Mouse (Mus musculus) forebrain, embryonic 16.5 days (tissue): ENCODE data around the gene Orai1. TPM values are rescaled to one million over a fixed set of nuclear protein-coding genes. Genes with fewer than 3 reads are reported as not detected.
"Not testable (repeated sequence)": the region's sequence is repeated elsewhere in the genome, so short reads cannot be mapped to it uniquely, and the experiment has no call there.

Experiments
- ATAC-seq: fragments of 200-750 bp; cut with Nextera tagmentation; 2 replicates; pipeline ENCODE4 v1.8.0; 2017; ENCODE audit warnings: mild to moderate bottlenecking, moderate library complexity
- H3K27ac ChIP-seq: fragments of 300-500 bp; sonication (generic); 2 replicates; pipeline ENCODE4 v1.5.1; 2014; ENCODE audit warnings: low read length, control low read depth
- H3K27me3 ChIP-seq: fragments of 300-500 bp; sonication (generic); replicated peaks from 2 replicates; pipeline ENCODE4 v1.6.1; 2014; ENCODE audit warnings: low read length; ENCODE audit not compliant: control insufficient read depth, insufficient read depth
- H3K36me3 ChIP-seq: fragments of 300-500 bp; sonication (generic); 2 replicates; pipeline ENCODE4 v1.6.1; 2014; ENCODE audit not compliant: control insufficient read depth, insufficient read depth
- H3K4me1 ChIP-seq: fragments of 300-500 bp; sonication (generic); replicated peaks from 2 replicates; pipeline ENCODE4 v1.6.1; 2014; ENCODE audit warnings: low read length; ENCODE audit not compliant: control insufficient read depth, insufficient read depth
- H3K4me2 ChIP-seq: fragments of 300-500 bp; sonication (generic); 2 replicates; pipeline ENCODE4 v1.6.1; 2014; ENCODE audit warnings: mild to moderate bottlenecking, low read length, control low read depth
- H3K4me3 ChIP-seq: fragments of 300-500 bp; sonication (generic); replicated peaks from 2 replicates; pipeline ENCODE4 v1.5.1; 2014; ENCODE audit warnings: mild to moderate bottlenecking, low read length, control low read depth
- H3K9ac ChIP-seq: fragments of 300-500 bp; sonication (generic); replicated peaks from 2 replicates; pipeline ENCODE4 v1.6.1; 2014; ENCODE audit warnings: low read depth, low read length, control low read depth
- H3K9me3 ChIP-seq: fragments of 300-500 bp; sonication (generic); 2 replicates; pipeline ENCODE4 v1.6.1; 2016; ENCODE audit warnings: low read length; ENCODE audit not compliant: control insufficient read depth
- WGBS: fragments of 180-500 bp; shearing (Covaris S2); extraction: QIAGEN DNeasy Blood & Tissue Kit; methylation state at CpG from one replicate; pipeline ENCODE4 v1.1.7; 2014; 5-methylcytosine and 5-hydroxymethylcytosine counted together
- polyA plus RNA-seq: library from polyadenylated mRNA; unstranded; fragments of >200 nt; fragmentation: Nextera tagmentation; extraction: Ambion mirVana; gene quantifications from 2 replicates; pipeline ENCODE4 v1.2.1, GENCODE M21; 2015

The Orai1 gene
- polyA plus RNA-seq: 13.0 and 13.8 TPM in 2 replicates

DNA sequence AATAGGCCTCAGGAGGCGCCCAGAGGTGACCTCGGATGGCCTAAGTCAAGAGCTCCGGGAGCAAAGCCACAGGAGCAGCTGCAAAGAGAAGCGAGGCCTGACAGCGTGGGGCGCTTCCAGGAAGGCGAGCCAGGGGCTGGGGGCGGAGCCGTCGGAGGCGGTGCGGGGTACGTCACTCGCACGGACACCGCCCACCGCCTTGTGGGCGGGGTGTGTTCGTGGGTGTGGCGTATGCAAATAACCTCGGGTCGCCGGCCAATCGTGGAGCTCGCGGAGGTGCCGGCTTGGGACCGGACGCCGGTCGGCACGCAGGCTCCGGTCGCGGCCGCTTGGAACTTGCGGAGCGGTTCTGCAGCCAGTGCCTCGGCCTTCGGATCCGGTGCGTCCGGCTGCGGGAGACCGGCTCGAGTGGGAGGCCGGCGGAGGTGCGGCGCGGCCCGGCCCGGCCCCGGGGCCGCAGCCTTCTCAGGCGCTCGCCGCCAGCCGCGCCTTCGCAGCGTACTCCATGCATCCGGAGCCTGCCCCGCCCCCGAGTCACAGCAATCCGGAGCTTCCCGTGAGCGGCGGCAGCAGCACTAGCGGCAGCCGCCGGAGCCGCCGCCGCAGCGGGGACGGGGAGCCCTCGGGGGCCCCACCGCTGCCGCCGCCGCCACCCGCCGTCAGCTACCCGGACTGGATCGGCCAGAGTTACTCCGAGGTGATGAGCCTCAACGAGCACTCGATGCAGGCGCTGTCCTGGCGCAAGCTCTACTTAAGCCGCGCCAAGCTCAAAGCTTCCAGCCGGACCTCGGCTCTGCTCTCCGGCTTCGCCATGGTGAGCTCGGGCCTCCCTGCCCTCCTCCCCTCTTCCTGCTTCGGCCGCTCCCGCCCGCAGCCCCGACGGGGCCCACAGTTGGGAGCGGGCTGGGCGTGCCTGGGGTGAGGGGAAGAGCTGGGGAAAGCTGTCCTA, at the start of gene Orai1:
TSS of gene Orai1 (plus strand) at position 322 of the 949 bp plus-strand sequence.
- peak; percentile 89 for ATAC-seq
- WGBS: under 1% methylated on average over 83 of the region's 106 CpGs

DNA sequence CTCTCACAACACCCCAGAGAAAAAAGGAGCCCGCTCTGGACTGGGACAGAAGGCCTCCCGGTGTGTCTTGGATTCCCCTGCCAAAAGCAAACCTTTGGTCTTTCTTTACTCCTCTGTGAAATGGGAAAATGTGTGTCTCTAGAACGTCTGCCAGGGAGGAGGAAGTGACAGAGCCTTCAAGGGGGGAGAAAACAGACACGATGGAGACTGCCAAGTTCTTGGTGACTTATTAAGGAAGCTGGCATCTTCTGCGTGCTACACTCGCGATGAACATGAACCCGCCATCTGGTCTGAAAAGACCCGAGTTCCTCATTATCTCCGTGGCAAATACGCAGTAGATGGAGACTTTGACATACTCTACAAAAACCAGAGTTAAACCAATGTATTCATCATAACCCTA, 49.4 kb upstream of the Orai1 start:
- Histone ChIP-seq H3K36me3 (no peaks in the 10 kb centered on the region), H3K27me3 (no peaks in the 10 kb centered on the region), H3K9ac (no peak overlapping the region), H3K27ac (peak overlapping the region; percentile 84), H3K4me3 (no peak overlapping the region), H3K9me3 (no peaks in the 10 kb centered on the region), H3K4me1 (peaks cover 13% of the 10 kb centered on the region), H3K4me2 (no peak overlapping the region)
- peak; percentile 50 for ATAC-seq
- WGBS: 48% methylated on average over 11 of the region's 11 CpGs

More for the DNA sequence above, at the start of gene Orai1:
- Histone ChIP-seq H3K9ac (peak within 1 kb of the TSS; percentile 85), H3K27ac (peak within 1 kb of the TSS; percentile 90), H3K4me3 (peak within 1 kb of the TSS; percentile 84), H3K4me1 (peaks cover 42% of the 10 kb centered on the region), H3K4me2 (peak within 1 kb of the TSS; percentile 83), H3K27me3 (no peaks in the 10 kb centered on the region), H3K36me3 (no peaks in the 10 kb centered on the region), H3K9me3 (no peaks in the 10 kb centered on the region)

DNA sequence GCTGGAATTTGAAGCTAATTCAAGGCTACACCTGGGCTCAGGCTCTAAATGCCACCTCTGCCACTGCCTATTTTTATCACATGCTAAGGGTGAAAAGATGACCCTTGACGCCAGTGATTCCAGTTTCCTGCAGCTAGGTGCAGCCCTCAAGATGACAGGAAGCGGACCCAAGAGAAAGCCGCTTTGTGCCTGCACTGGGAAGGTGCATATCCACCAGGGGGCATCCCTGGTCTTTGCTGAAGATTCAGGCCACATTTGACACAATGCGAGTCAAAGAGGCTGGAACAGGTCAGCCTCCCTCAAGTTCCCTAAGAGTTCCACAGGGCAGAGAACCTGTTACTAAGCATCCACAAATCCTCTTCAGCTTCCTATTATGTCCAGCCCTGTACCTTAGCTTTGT, 46.6 kb upstream of the Orai1 start:
- no peak overlapping the region for H3K27ac ChIP-seq
- 23% methylated on average over 4 of the region's 4 CpGs for WGBS
- no peak overlapping the region for H3K4me3 ChIP-seq
- no peaks in the 10 kb centered on the region for H3K27me3 ChIP-seq
- no peaks in the 10 kb centered on the region for H3K36me3 ChIP-seq
- peaks cover 26% of the 10 kb centered on the region for H3K4me1 ChIP-seq
- peak; percentile 32; the same call in 1 of the 2 replicates for ATAC-seq
- H3K9ac ChIP-seq: no peak overlapping the region
- no peak overlapping the region for H3K4me2 ChIP-seq
- H3K9me3 ChIP-seq: no peaks in the 10 kb centered on the region

DNA sequence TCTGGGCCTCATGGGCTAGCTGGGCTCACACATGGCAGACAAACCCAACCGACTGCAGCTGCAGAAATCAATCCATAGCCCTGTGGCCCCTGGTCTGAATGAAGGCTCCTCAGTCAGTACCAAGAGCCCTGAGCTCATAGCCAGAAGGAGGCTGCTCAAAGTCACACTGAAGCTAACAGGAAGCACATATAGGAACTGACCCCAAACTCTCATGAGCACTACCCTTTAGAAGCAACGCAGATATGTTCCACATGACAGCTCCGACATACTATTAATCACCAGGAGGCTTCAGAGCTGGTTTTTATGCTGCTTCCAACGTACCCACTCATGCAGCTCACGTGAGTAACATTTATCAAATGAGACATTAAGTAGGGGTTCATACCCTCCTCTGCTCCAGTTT, 44.8 kb upstream of the Orai1 start:
- WGBS: 90% methylated on average over 5 of the region's 5 CpGs
- no peaks in the 10 kb centered on the region for H3K27me3 ChIP-seq
- ATAC-seq: no peak
- H3K4me3 ChIP-seq: no peak overlapping the region
- H3K36me3 ChIP-seq: no peaks in the 10 kb centered on the region
- no peak overlapping the region for H3K4me2 ChIP-seq
- H3K27ac ChIP-seq: no peak overlapping the region
- H3K9me3 ChIP-seq: no peaks in the 10 kb centered on the region
- H3K9ac ChIP-seq: no peak overlapping the region
- H3K4me1 ChIP-seq: peaks cover 23% of the 10 kb centered on the region

DNA sequence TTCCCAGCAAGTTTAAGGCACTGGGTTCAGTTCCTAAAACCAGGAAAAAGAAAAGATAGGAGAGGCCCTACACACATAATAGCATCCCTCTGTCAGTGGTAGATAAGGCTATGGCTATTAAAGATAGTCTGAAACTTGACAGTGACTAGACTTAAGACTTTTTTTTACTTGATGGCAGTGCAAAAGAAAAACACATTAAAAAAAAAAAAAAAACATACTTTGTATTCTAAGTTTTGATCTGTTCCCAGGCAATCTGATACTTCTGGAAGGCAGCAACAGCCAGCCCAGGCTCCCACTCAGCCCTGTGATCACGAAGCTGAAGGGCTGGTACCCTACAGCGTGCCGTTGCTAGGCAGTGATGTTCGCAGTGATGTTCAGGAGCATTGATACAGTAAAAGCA, 43.4 kb upstream of the Orai1 start:
- Histone ChIP-seq H3K9me3 (no peaks in the 10 kb centered on the region), H3K9ac (no peak overlapping the region), H3K27ac (peak overlapping the region; percentile 88), H3K4me2 (no peak overlapping the region), H3K4me1 (peaks cover 14% of the 10 kb centered on the region), H3K36me3 (no peaks in the 10 kb centered on the region), H3K4me3 (no peak overlapping the region), H3K27me3 (no peaks in the 10 kb centered on the region)
- 69% methylated on average over 4 of the region's 4 CpGs for WGBS
- ATAC-seq: no peak

DNA sequence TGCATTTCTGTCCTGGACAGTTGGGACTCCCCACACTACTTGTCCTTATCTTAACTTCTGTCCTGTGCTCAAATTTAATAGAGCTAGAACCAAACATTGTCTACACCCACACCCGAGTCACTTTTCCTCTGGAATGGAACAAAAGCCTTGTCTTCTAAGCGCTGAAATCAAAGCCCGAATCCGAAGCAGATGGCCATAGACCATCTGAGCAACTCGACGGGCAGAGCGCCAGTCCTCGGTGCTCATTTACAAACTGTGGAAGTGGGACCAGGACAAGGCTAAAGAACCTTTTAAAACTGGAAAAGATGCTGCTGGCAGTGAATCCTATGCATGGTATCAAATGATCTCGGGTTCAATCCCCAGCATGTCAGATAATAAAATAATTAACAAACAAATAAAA, 42.8 kb upstream of the Orai1 start:
- WGBS: 34% methylated on average over 9 of the region's 9 CpGs
- Histone ChIP-seq H3K36me3 (no peaks in the 10 kb centered on the region), H3K4me1 (peaks cover 14% of the 10 kb centered on the region), H3K4me3 (no peak overlapping the region), H3K9me3 (no peaks in the 10 kb centered on the region), H3K27me3 (no peaks in the 10 kb centered on the region), H3K9ac (no peak overlapping the region), H3K4me2 (no peak overlapping the region), H3K27ac (peak overlapping the region; percentile 88)
- ATAC-seq: peak; percentile 67

DNA sequence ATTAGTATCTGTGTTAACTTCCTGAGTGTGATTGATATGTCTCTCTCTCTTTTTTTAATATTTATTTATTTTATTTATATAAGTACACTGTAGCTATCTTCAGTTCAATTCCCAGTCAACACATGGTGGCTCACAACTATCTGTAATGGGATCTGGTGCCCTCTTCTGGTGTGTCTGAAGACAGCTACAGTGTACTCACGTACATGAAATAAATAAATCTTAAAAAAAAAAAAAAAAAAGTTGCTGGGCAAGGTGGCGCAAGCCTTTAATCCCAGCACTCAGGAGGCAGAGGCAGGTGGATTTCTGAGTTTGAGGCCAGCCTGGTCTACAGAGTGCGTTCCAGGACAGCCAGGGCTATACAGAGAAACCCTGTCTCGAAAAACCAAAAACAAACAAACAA, 40.2 kb upstream of the Orai1 start:
- WGBS: 90% methylated on average over 4 of the region's 4 CpGs
- H3K27me3 ChIP-seq, ATAC-seq, H3K36me3 ChIP-seq, H3K4me2 ChIP-seq, H3K9me3 ChIP-seq, H3K4me3 ChIP-seq, H3K27ac ChIP-seq, H3K9ac ChIP-seq: not testable (repeated sequence)
- peaks cover 14% of the 10 kb centered on the region for H3K4me1 ChIP-seq

DNA sequence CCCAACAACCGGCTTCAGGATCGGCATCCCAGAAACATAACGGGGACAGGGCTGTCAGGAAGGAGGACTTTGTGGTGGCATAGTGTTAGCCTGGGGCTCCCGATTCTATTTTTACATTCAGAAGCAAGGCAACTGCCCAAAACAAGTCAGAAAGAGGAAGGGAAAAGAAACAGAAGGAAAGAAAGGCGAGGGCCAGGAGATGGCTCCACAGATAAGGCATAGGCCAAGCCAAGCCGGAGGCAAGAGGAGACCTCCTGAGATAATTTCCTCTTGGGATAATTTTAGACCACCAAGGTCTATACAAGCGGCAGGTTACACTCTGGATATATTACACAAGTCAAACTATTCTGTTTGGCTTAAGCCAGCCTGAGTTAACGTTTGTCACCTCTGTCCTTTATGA, 35.9 kb upstream of the Orai1 start:
- Histone ChIP-seq H3K4me2 (no peak overlapping the region), H3K4me1 (no peaks in the 10 kb centered on the region), H3K9ac (no peak overlapping the region), H3K36me3 (no peaks in the 10 kb centered on the region), H3K27me3 (no peaks in the 10 kb centered on the region), H3K27ac (no peak overlapping the region), H3K4me3 (no peak overlapping the region), H3K9me3 (no peaks in the 10 kb centered on the region)
- WGBS: 95% methylated on average over 8 of the region's 8 CpGs
- ATAC-seq: no peak

DNA sequence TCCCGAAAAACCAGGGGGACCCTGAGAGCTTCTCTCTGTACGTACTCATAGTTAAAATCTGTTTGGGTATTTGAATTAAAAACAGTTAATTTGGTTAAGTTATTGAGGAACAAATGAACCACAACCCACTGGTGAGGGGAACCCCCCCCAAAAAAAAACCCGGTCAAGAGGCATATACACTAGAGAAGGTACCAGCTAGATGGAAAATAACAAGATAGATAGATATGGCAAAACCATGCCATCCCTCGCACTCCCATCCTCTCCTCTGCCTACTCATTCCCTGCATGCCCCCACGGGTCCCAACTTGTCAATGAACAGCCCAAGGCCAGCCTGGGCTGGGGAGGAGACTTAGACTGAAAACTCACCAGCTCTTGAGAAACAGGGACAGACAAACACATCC, 30.4 kb upstream of the Orai1 start:
- Histone ChIP-seq H3K4me3 (no peak overlapping the region), H3K4me2 (peak overlapping the region; percentile 27; the same call in 1 of the 2 replicates), H3K9ac (no peak overlapping the region), H3K36me3 (no peaks in the 10 kb centered on the region), H3K4me1 (peaks cover 37% of the 10 kb centered on the region), H3K27me3 (no peaks in the 10 kb centered on the region), H3K9me3 (no peaks in the 10 kb centered on the region), H3K27ac (no peak overlapping the region)
- WGBS: 83% methylated on average over 5 of the region's 5 CpGs
- ATAC-seq: no peak
